Mouse (Mus musculus) cerebellum, adult 11-12 months (tissue): ENCODE results near the gene Mical2.

ENCODE experiments used
- DNase-seq: peaks from one replicate; pipeline ENCODE4 v3.0.0; 2022

Mical2 gene

DNA sequence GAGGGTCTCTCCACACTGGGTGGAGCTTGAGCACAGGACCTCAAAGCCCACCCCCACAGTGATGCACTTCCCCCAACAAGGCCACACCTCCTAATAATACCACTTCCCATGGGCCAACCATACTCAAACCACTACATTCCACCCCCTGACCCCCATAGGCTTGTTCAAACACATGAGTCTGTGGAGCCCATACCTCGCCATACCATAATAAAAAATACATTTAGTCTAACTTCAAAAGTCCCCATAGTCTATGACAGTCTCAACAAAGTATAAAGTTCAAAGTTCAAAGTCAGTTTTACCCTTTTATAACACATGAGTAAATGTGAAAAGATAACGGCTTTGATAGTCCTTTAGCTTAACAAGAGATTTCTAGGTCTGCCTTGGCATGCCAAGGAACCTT lies 145.7 kb downstream of the Mical2 start:
- DNase-seq, result no peak

DNA sequence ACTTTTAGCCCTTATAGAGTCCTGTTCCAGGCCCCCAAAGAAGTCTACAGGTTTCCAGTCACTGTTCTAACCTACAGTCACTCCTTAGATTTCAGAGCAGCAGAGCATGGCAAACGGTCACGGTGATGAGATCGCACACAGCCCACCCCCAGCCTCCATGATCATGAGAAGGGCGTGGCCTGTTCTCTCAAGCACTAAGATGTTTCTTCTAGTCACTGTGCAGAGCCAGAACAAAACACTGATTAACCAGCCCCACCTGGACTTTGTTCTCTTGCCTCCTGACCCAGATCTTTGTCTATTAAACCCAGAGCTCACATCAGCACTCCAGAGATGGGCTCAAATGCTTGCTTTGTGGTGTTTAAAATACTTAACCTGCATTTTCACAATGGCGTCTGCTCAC lies 148.4 kb downstream of the Mical2 start:
- no peak for DNase-seq

DNA sequence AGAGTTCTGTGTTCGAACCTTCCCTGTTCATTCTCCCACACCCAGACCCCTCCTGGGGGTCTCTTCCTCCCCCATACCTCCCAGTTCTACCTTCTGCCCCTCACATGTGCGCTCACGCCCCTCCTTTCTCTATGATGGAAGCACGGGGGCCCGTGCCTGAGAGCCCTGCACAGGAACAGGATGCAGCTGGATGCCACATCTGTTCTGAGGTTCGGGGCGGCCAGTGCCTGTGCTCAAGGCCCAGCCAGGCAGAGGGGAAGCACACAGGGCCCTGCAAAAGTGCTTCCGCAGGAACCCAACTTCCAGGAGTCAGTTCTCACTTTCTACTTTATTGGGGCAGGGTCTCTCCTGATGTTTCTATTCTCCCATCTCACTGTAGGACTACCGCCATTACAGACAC lies 149.4 kb downstream of the Mical2 start:
- DNase-seq, result no peak

DNA sequence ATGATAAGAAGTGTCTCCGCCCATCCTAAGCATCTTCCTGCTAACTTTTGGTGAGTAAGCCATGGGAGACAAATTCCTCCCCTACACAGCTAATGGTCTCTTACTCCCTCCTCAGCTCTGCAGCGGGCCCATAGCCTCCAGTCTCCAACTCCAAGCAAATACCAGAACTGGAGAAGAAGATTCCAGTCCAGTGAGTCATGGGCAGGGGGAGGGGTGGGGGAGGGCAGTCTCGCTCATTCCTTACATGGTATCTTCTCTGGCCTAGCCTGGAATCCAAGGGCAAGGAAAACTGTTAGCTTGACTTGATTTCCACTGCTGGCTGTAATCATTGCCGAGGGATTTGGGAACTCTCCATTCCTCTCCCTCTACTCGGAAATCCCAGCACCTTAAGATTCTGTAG lies 150.2 kb downstream of the Mical2 start:
- no peak for DNase-seq

DNA sequence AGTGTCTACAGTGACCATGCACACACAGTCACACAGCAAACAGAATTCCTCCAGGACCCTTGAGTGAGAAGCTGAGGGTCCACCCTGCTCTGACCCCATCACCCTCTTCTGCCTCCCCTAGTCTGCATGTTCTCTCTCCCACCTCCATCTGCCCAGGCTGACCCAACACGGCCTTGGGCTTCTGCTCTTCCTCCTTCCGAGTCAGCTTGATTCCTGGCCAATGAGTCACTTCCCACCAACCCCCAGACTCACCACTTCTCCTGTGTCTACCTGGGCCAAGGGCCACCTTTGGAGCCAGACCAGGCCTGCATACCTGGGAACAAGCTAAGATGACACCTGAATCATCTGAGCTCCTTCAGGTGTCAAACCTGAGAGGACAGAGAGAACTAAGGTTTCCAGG lies 151.0 kb downstream of the Mical2 start:
- DNase-seq, result no peak

DNA sequence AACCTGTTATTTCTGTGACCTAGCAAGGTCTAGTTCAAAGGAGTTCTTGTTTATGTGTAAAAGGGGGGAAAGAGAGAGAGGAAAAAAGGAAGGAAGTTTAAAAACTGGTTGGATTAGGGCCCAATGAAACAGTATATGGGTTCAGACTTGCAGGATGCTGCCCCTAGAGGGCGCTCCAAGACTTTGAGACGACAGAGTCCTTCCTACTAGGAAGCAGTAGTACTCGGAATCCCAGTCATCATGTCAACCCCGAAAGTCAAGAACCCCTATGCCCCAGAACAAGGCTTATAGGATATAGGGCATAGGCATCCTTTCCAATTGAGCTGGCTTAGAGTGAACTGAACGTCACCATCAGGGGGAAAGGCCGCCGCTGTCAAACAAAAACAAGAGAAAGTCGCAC lies 151.7 kb downstream of the Mical2 start:
- peak; percentile 35 for DNase-seq

DNA sequence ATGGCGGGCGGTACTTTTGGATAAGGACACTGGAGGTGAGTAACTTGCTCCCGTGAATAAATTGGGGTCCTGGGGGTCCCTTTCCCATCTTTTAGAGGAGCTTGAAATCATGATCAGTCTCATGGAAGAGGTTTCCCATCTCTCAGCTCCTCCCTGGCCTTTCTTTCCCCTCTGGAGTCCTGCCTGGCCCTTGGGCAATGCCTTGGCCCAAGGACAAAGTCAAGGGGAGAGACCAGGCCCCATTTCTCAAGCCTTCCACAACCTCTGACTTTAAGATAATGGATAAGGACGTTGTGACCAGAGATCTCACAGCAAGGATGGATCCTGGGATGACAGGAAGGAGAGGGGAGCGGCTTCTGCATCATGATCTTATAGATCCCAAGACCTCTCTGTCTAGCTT lies 152.4 kb downstream of the Mical2 start:
- no peak for DNase-seq

DNA sequence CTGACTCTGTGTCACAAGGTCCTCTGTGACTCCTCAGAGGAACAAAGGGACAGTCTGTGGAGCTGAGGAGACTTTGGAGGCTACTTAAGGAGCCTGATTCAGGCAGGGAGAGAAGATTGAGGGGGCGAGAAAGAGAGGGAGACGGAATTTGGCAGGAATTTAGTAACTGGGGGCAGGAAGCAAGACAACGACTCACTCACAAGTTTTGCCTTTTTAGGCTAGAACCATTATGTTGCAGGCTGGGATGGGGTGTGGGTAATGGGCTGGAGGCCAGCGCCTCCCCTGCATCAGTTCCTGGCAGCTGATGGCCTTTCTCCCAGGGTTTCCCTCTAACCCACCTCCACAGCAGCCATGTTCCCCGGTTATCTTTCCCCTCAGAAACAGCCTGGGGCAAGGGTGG lies 152.8 kb downstream of the Mical2 start:
- no peak for DNase-seq

DNA sequence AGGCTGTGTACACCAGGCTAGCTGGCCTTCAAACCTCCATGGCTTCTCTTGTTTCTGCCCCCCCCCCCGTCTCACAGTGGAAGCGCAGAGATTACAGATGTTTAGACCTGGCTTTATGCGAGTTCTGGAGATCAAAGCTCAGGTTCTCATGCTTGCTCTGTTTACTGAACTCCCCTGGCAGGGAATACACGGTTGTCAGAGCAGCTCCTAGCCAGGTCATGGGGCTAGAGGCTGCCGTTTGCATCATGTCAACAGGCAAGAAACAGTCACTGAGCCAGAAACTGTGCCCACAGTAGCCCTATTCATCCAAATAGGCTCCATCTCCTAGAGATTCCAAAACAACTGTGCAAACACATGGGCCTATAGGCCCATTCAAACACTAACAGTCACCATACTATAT lies 160.9 kb downstream of the Mical2 start:
- DNase-seq, result no peak

DNA sequence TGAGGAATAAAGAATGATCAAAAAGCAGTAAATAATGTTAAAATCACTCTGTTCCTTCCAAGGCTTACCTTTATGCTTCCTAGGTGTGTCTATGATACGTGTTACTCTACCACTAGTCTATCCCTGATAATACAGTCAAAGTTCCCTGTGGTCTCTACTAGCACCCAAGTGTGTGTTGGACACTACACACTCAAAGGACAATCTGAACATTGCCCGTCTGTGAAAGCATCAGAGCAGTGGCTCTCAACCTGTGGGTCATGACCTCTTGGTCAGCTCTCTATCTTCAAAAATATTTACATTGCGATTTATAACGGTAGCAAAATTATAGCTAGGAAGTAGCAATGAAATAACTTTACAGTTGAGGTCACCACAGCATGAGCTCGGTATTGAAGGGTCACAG lies 162.2 kb downstream of the Mical2 start:
- DNase-seq, result no peak

DNA sequence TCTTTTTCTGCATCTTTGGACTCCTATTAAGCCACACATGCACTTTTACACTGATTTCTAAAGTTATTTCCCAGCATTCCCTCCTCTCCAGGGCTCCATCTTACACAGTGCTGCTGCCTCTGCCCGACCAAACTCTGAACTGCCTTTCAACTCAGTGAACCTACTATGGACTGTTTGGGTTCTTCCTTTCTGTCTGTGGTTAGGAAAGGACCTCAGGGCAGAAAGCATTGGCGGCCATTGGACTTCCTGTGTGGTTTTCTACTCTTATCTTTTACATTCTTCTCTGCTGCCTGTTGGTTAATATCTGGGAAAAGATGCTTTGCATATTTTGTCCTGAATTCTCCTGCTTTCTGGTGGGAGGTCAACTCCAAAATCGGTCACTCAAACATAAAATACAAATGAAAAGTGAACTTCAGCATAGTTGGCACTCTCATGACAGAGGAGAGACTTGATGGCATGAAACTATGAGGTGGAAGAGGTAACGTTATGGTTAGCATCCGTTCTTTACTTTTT lies 162.8 kb downstream of the Mical2 start:
- no peak for DNase-seq

DNA sequence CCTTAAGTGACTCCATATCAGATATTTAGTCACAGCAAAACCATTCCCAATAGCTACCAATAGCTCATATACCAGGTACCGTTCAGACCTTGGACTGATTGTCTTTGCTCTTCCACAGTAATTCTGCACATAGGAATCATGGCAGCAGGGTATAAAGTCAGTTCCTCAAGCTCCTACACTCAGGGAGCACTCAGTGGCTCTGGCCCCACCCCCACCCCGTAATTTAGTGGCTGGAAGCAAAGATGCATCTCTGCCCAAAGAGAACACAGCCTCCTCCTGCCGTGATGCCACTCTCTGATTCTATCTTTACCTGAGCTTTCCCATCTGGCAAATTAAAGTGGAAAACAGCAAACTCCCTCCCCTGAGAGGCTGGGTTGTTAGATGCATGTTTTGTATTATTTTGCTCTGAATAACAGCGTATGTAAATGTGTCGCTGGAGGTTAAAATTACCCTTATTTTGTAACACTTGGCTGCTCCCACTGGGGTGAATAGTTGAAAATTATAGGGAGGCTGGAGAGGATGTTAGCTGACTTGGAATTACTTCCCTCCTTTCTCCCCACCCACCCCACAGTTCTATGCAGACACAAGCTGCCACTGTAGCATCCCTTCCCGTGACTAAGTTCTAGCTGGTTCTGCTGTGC lies 164.1 kb downstream of the Mical2 start:
- no peak for DNase-seq

DNA sequence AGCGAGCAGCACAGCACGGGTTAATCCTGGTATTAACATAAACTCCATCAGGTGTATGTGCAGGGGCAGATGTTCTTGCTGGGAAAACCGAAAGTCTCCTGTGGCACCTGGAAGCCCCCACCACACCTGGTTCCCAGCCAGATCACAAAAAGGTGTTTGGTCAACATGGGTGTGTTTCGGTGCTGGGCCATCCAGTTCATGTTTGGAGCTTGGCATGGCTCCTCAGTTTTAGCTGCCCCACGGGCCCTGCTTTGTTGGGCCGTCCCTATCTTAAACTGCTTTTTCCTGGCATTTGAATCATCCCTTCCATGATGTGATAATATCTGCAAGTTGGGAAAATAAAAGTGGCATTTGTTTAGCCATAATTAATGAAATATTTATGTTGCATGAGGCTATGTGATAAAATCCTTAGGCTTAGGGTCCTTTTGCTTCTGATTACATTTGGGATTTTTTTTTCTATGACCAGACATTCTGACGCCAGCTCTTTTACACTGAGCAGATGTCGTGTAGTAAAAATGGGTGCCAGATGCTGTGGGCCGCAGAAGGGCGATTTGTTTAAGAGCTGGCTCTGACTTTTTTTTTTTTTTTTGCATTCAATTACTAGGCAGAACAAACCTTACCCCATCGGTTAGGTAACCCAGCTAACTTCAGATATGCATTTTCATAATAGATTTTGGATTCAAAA lies 164.7 kb downstream of the Mical2 start:
- DNase-seq, result no peak

DNA sequence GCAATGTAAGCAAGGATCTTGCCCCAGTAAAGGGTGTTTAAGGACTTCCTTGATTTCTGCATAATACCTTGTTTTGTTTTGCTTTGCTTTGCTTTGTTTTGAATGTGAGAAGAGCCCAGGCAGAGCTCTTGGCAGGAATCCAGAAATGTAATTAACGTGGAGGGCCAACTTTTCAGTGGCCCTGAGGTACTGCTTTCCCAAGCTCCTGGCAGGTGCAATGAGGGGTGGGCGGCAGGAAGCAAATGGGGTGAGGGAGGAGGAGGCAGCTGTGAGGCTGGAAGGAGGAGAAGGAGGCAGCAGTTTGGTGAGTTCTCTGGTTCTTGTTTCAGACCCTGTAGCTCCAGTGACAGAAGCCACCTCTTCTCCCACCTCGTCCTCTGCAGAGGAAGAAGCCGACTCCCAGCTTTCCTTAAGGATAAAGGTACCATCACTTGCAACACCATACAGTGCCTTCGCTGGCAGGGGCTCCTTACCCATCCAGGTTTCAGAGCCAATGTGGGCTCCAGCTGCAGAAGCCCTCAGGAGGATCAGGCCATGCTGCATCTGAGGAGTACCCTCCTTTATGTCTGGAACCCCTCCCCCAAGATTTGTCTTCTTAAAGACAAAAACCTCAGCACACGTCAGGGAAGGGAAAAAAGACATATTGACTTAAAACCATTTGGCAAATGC lies 165.4 kb downstream of the Mical2 start:
- DNase-seq, result no peak

DNA sequence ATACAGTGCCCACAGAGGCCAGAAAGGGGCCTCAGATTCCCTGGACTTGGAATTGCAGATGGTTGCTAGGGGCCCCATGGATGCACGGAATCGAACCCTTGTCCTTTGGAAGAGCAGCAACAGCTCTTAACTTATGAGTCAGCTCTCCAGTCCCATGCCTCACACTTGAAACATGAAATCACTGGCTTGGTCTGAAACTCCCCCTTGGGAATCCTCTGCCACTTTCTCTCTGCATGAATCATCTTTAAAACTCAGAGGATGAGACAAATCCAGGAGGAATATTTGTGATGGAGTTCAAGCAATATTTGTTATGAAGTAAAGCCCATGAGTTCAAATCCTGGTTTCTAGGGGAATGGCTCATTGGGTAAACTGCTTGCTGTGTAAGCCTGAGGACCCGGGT lies 172.1 kb downstream of the Mical2 start:
- DNase-seq, result no peak

DNA sequence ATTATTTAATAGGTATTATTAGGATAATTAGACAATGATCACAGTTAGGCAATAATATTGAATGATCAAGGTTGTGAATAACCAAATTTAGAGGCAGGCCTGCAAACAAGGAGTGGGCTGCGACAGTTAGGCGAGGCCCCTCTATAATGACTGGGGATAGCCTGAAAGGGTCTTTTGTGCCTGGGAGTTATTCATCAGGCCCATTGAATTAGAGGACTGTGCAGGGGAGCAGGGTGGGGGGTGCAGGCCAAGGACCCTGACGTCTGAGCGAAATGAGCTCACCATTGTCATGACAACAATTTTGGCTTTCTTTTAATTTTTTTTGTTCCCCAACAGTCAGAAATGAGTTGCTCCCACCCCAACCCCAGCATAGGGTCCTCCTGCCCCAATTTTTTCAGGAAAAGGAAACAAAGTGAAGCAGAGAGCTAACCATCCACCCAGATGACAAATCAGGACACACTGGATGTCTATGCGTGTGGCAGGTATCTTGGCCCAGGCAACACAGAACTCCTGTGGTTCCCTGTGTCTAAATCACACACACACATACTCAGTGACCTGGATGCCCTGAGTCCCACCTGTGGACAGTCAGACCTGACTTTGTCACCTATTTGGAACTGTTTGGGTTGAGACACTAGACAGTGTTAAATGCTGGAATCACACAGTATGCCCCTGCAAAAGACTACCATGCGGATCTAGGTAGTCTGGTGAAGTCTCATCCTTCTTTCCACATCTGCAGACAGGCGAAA lies 173.9 kb downstream of the Mical2 start:
- no peak for DNase-seq

DNA sequence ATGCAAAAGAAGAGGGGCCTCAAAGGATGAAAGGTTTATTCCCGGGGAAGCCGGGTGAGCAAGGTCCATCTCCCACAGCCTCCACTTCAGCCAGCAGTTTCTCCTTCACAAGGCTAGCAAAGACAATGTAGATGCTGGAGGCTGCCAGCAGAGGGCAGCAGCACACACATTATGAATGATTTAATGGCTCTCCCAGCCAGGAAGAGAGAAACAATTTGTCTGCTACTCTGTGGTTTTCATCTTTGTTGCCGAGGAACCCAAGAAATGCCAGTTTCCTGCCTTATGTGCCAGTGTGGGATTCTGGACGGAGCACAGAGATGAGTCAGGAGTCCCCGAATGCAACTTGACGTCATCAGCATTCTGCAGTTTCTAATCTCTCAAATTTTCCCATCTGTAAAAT lies 174.5 kb downstream of the Mical2 start:
- peak; percentile 54 for DNase-seq

DNA sequence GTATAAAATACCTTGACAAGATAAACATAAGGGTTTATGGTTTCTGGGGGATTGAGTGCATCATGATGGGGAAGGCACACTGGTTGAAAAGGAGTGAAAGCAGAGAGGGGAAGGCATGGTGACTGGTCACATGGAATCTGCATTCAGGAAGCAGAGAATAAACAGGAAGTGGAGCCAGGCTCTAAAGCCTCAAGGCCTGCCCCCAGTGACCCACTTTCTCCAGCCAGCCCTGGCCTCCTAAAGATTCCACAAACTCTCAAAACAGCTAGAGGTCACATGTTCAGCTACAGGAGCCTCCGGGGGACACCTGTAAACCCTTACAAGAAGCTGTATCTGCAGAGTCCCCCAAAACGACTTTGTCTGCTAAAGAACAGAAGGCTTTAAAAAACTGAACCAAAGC lies 179.4 kb downstream of the Mical2 start:
- no peak for DNase-seq

DNA sequence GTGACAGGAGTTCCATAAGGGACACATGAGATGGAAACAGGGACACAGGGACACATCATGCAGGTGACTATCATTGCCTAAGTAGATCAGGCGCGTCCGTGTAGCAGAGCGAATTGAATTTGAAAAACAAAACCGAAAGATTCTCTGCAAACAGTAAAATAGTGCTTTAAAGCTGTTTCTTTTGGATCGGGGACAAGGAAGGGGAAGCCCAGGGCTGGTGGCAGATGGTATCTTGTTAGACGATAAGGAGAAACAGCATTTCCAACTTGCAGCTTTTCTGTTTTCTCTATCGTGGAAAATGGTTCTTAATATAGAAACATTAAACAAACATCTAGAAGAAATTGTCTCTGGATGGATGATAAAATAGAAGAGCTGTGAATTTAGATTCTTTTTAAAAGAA lies 179.9 kb downstream of the Mical2 start:
- DNase-seq, result no peak

DNA sequence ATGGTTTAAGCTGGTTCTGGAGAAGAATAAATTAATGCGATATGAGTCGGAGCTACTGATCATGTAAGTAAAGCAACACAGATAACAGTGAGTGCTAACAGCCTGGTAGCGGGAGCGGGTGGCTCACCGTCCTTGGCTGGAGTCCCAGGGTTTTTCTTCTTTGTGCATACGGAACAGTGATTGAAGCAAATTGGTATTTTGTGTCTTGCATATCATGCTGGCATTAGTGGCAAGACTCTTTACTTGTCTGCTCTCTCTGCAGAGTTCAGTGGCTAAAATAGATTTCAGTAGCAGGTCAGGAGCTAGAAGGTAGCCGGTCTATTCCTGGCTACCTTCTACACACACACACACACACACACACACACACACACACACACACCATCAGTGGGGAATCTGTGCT lies 181.9 kb downstream of the Mical2 start:
- no peak for DNase-seq

DNA sequence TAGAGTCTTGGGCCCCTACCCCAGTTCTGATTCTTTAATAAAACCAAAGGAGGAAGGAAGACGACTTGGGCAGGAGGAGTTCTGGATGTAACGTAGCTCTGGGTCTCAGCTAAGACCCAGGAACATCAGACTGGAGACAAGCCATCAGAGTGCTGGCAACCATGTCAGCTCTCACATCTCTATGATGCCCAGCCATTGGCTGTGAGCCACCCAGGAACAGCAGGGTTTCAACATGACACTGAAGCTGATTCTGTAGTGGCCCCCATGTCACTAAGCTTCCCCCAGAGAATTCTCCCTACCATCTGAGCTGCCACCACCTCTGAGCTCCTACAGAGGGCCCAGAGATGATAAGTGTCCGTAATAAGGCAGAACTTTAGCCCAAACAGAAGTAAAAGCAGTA lies 184.3 kb downstream of the Mical2 start:
- DNase-seq, result no peak

DNA sequence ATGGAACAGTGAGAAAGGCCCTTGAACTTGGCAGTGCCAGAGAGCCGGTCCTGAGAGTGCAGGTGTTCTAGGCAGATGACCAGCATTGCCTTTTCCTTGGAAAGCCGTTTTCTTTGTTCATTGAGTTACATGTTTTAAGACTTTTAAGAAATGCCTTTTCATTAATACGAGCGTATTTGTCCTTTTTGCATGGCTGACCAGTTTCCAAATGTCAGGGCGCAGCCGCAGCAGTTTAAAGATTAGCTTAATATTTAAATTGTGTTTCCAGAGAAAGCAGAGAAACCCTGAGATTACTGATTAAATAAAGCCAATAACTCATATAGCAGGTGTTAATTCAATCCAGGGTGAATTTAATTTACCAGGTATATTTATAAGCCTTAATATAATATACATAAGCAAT lies 187.6 kb downstream of the Mical2 start:
- DNase-seq, result no peak

DNA sequence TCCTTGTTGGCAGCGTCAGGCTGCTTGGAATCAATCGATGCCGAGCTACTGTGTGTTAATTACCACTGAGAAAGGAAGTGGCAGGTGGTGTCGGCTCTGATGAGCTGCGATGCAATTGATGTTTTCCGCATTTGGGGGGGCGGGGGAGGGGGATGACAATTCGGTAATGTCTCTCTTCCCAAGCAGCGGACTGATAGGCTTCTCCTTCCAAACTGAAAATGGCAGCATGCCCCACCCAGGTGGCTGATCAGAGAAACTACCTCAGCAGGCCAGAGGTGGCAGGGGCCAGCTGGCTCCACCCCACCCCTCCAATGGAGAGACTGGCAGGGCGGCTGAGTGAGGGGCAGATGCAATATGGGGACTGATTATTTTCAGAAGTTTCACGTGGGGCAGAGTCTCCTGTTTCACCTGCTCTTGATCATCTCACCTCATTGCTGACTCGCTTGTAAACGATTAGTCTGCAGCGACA lies 190.4 kb downstream of the Mical2 start:
- no peak for DNase-seq
